In the genomic region with DNA sequence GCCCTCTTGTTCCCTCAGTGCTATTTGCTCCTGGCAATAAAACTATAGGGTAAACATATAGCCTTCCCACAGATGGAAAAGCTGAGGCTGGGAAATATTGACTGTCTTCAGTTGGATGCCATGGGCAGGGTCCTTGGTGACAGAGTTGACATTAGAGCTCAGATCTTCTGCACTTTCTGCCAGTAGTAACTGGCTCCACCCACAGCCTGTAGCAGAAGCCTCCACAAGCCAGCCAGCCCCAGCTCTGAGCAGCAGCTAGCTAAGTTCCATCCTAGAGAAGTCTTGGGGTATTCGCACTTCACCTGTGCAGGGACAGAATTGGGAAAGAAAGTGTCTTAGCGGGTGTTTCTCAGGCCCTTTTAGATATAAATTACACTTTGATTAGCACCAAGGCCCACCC, we compare ENCODE assay signal across 28 mouse cellular contexts.
A peak's percentile ranks its signal among the peaks of the same experiment; 100 is the strongest.
DNase-seq lines count a peak whose midpoint lies in the region; ATAC-seq lines count a peak whose summit lies in the region.
"Had no signal": no experiment of that assay in that cellular context is flagged by ENCODE, and none has a peak within 500 bp of the region (broad histone marks: within the 10 kb centered on the region; RNA-seq: fewer than 3 reads in every experiment).

No protein-coding gene starts in this region.

- no peaks in the 10 kb centered on the region for H3K9me3 ChIP-seq in heart, embryonic 12.5 days (replicated peaks)
- H3K9me3 ChIP-seq in midbrain, embryonic 11.5 days (ENCODE audit: control insufficient read depth, low read length) = no peaks in the 10 kb centered on the region
- H3K9me3 ChIP-seq in midbrain, embryonic 16.5 days (replicated peaks; ENCODE audit: control insufficient read depth, low read length, poor library complexity, severe bottlenecking) = no peaks in the 10 kb centered on the region
- H3K9me3 ChIP-seq: embryonic facial prominence, embryonic 12.5 days; embryonic facial prominence, embryonic 15.5 days; forebrain, embryonic 12.5 days; forebrain, embryonic 15.5 days; G1E; heart, embryonic 13.5 days; intestine, embryonic 15.5 days had no signal

- ATAC-seq in heart, embryonic 12.5 days (ENCODE audit: insufficient number of reproducible peaks, low FRiP score) = no peak
- no peak for ATAC-seq in midbrain, embryonic 11.5 days (ENCODE audit: low FRiP score)
- no peak for ATAC-seq in midbrain, embryonic 16.5 days
- ATAC-seq: forebrain, embryonic 15.5 days; hindbrain, embryonic 16.5 days; intestine, embryonic 15.5 days; Patski had no signal

- H3K4me3 ChIP-seq in heart, embryonic 12.5 days = no peak overlapping the region
- no peak overlapping the region for H3K4me3 ChIP-seq in midbrain, embryonic 11.5 days (ENCODE audit: low read depth, low read length)
- H3K4me3 ChIP-seq in midbrain, embryonic 16.5 days (ENCODE audit: low read depth, low read length) = no peak overlapping the region
- H3K4me3 ChIP-seq: embryonic facial prominence, embryonic 12.5 days; embryonic facial prominence, embryonic 15.5 days; forebrain, embryonic 12.5 days; forebrain, embryonic 15.5 days; heart, embryonic 13.5 days; intestine, embryonic 15.5 days had no signal

- H3K27ac ChIP-seq in heart, embryonic 12.5 days (ENCODE audit: poor library complexity, severe bottlenecking) = no peak overlapping the region
- no peak overlapping the region for H3K27ac ChIP-seq in midbrain, embryonic 11.5 days (ENCODE audit: low read depth, low read length)
- no peak overlapping the region for H3K27ac ChIP-seq in midbrain, embryonic 16.5 days (ENCODE audit: low read length)
- H3K27ac ChIP-seq: embryonic facial prominence, embryonic 12.5 days; embryonic facial prominence, embryonic 15.5 days; forebrain, embryonic 12.5 days; forebrain, embryonic 15.5 days; heart, embryonic 13.5 days; intestine, embryonic 15.5 days had no signal

- whole genome bisulfite sequencing in heart, embryonic 12.5 days = 88% methylated on average over 2 of the region's 2 CpGs
- 94% methylated on average over 2 of the region's 2 CpGs for WGBS in midbrain, embryonic 11.5 days
- WGBS in midbrain, embryonic 16.5 days = 77% methylated on average over 2 of the region's 2 CpGs

- no peak overlapping the region for H3K4me2 ChIP-seq in heart, embryonic 12.5 days
- no peak overlapping the region for H3K4me2 ChIP-seq in midbrain, embryonic 11.5 days
- no peak overlapping the region for H3K4me2 ChIP-seq in midbrain, embryonic 16.5 days (ENCODE audit: low read length)
- H3K4me2 ChIP-seq: embryonic facial prominence, embryonic 12.5 days; embryonic facial prominence, embryonic 15.5 days; forebrain, embryonic 12.5 days; forebrain, embryonic 15.5 days; heart, embryonic 13.5 days; intestine, embryonic 15.5 days had no signal

- no peak overlapping the region for H3K9ac ChIP-seq in heart, embryonic 12.5 days
- H3K9ac ChIP-seq in midbrain, embryonic 11.5 days (ENCODE audit: low read length) = no peak overlapping the region
- no peak overlapping the region for H3K9ac ChIP-seq in midbrain, embryonic 16.5 days (ENCODE audit: low read depth, low read length)
- H3K9ac ChIP-seq: embryonic facial prominence, embryonic 12.5 days; embryonic facial prominence, embryonic 15.5 days; forebrain, embryonic 12.5 days; forebrain, embryonic 15.5 days; heart, embryonic 13.5 days; intestine, embryonic 15.5 days had no signal

- H3K36me3 ChIP-seq in heart, embryonic 12.5 days = no peaks in the 10 kb centered on the region
- H3K36me3 ChIP-seq in midbrain, embryonic 11.5 days (ENCODE audit: control insufficient read depth, insufficient read depth, low read length) = no peaks in the 10 kb centered on the region
- H3K36me3 ChIP-seq in midbrain, embryonic 16.5 days (ENCODE audit: control insufficient read depth, insufficient read depth, low read length) = no peaks in the 10 kb centered on the region
- H3K36me3 ChIP-seq: embryonic facial prominence, embryonic 12.5 days; embryonic facial prominence, embryonic 15.5 days; forebrain, embryonic 12.5 days; forebrain, embryonic 15.5 days; G1E; heart, embryonic 13.5 days; intestine, embryonic 15.5 days had no signal

- peak; percentile 25 for DNase-seq in adrenal gland, postnatal 10 days
- DNase-seq in adrenal gland, postnatal 25 days = no peak
- peak; percentile 74 for DNase-seq in heart, adult 11 months
- DNase-seq in midbrain, embryonic 11.5 days (ENCODE audit: low spot score, missing footprints) = peak; percentile 12
- DNase-seq: B cell, adult 2 months; cerebellum, adult 11 months; cerebellum, adult 2 months; cerebellum, adult 9-11 months; cerebellum, postnatal 25 days; gastrocnemius, postnatal 10 days; gastrocnemius, postnatal 36 days; heart, adult 18-20 months; heart, postnatal 14 days; heart, postnatal 4 days; kidney, adult 11 months; kidney, adult 8-10 months had no signal

- H3K27me3 ChIP-seq in heart, embryonic 12.5 days (replicated peaks) = no peaks in the 10 kb centered on the region
- H3K27me3 ChIP-seq in midbrain, embryonic 11.5 days (ENCODE audit: control insufficient read depth, insufficient read depth, low read length) = no peaks in the 10 kb centered on the region
- H3K27me3 ChIP-seq in midbrain, embryonic 16.5 days (ENCODE audit: control insufficient read depth, insufficient read depth, low read depth, low read length) = no peaks in the 10 kb centered on the region
- H3K27me3 ChIP-seq: CH12.LX; embryonic facial prominence, embryonic 12.5 days; embryonic facial prominence, embryonic 15.5 days; forebrain, embryonic 12.5 days; forebrain, embryonic 15.5 days; heart, embryonic 13.5 days; intestine, embryonic 15.5 days; Patski had no signal

- H3K4me1 ChIP-seq in heart, embryonic 12.5 days (replicated peaks) = no peaks in the 10 kb centered on the region
- H3K4me1 ChIP-seq in midbrain, embryonic 11.5 days (ENCODE audit: control insufficient read depth, insufficient read depth, low read length) = no peaks in the 10 kb centered on the region
- no peaks in the 10 kb centered on the region for H3K4me1 ChIP-seq in midbrain, embryonic 16.5 days (ENCODE audit: control insufficient read depth, insufficient read depth, low read length)
- H3K4me1 ChIP-seq: embryonic facial prominence, embryonic 12.5 days; embryonic facial prominence, embryonic 15.5 days; forebrain, embryonic 12.5 days; heart, embryonic 13.5 days; intestine, embryonic 15.5 days had no signal
